Mouse (Mus musculus): Measurements from ENCODE around the gene Fbxo42. TPM values are rescaled to one million over a fixed set of nuclear protein-coding genes. Genes with fewer than 3 reads are reported as not detected.
"Not testable (repeated sequence)": the region's sequence is repeated elsewhere in the genome, so short reads cannot be mapped to it uniquely, and the experiment has no call there.

The Fbxo42 gene
- polyA plus RNA-seq, 1 experiment from 2014 or later: 24.2 TPM

- H3K9me3 ChIP-seq (replicated peaks): no peaks in the 10 kb centered on the region
- under 1% methylated on average over 63 of the region's 63 CpGs for WGBS
- peak; percentile 99 for DNase-seq (ENCODE audit: low spot score)
Measured at GRCm38 (mm10) chr4:141139116-141139970, 8.4 kb upstream of the Fbxo42 start, which contains the start of gene Szrd1. Gene Szrd1 (minus strand): TSS chr4:141139775.

GRCm38 (mm10) chr4:141140354-141140753, 7.4 kb upstream of the Fbxo42 start:
- not testable (repeated sequence) for H3K4me3 ChIP-seq; H3K9me3 ChIP-seq (replicated peaks); DNase-seq (ENCODE audit: low spot score); H3K27me3 ChIP-seq (ENCODE audit: low read depth, poor library complexity, severe bottlenecking); H3K27ac ChIP-seq (replicated peaks)
- Histone ChIP-seq H3K4me1 (peaks cover 33% of the 10 kb centered on the region), H3K36me3 (peaks cover 12% of the 10 kb centered on the region)
- 90% methylated on average over 9 of the region's 9 CpGs for WGBS

More at GRCm38 (mm10) chr4:141139116-141139970, 8.4 kb upstream of the Fbxo42 start, which contains the start of gene Szrd1:
- Histone ChIP-seq H3K4me3 (peak within 1 kb of the TSS; percentile 92), H3K36me3 (peaks cover 16% of the 10 kb centered on the region), H3K27me3 (ENCODE audit: low read depth, poor library complexity, severe bottlenecking) (0 out of 2 replicates have a peak, but pooled peaks cover 5% of the 10 kb centered on the region), H3K27ac (replicated peaks) (peak within 1 kb of the TSS; percentile 97), H3K4me1 (peaks cover 43% of the 10 kb centered on the region)

GRCm38 (mm10) chr4:141140967-141141366, 6.7 kb upstream of the Fbxo42 start:
- DNase-seq (ENCODE audit: low spot score): no peak
- H3K36me3 ChIP-seq: peaks cover 9% of the 10 kb centered on the region
- H3K27ac ChIP-seq (replicated peaks): no peak overlapping the region
- 94% methylated on average over 6 of the region's 6 CpGs for WGBS
- H3K9me3 ChIP-seq (replicated peaks): no peaks in the 10 kb centered on the region
- H3K4me3 ChIP-seq: no peak overlapping the region
- H3K27me3 ChIP-seq (ENCODE audit: low read depth, poor library complexity, severe bottlenecking): 0 out of 2 replicates have a peak, but pooled peaks cover 5% of the 10 kb centered on the region
- peaks cover 27% of the 10 kb centered on the region for H3K4me1 ChIP-seq

GRCm38 (mm10) chr4:141142285-141142811, 5.4 kb upstream of the Fbxo42 start:
- 29% methylated on average over 9 of the region's 9 CpGs for WGBS
- DNase-seq (ENCODE audit: low spot score): peak; percentile 70
- Histone ChIP-seq H3K36me3 (no peaks in the 10 kb centered on the region), H3K27ac (replicated peaks) (no peak overlapping the region), H3K9me3 (replicated peaks) (no peaks in the 10 kb centered on the region), H3K4me3 (no peak overlapping the region), H3K27me3 (ENCODE audit: low read depth, poor library complexity, severe bottlenecking) (0 out of 2 replicates have a peak, but pooled peaks cover 5% of the 10 kb centered on the region), H3K4me1 (peaks cover 18% of the 10 kb centered on the region)

- WGBS: 94% methylated on average over 12 of the region's 16 CpGs
- not testable (repeated sequence) for H3K9me3 ChIP-seq (replicated peaks); H3K27ac ChIP-seq (replicated peaks); H3K36me3 ChIP-seq; H3K27me3 ChIP-seq (ENCODE audit: low read depth, poor library complexity, severe bottlenecking); DNase-seq (ENCODE audit: low spot score); H3K4me3 ChIP-seq
- peaks cover 25% of the 10 kb centered on the region for H3K4me1 ChIP-seq
Measured at GRCm38 (mm10) chr4:141145124-141145523, 2.6 kb upstream of the Fbxo42 start.

GRCm38 (mm10) chr4:141146491-141147033, 1.2 kb upstream of the Fbxo42 start:
- Histone ChIP-seq H3K4me1 (peaks cover 26% of the 10 kb centered on the region), H3K4me3 (no peak overlapping the region), H3K9me3 (replicated peaks) (no peaks in the 10 kb centered on the region), H3K27ac (replicated peaks) (no peak overlapping the region), H3K27me3 (ENCODE audit: low read depth, poor library complexity, severe bottlenecking) (0 out of 2 replicates have a peak, but pooled peaks cover 5% of the 10 kb centered on the region), H3K36me3 (0 out of 2 replicates have a peak, but pooled peaks cover 3% of the 10 kb centered on the region)
- DNase-seq (ENCODE audit: low spot score): no peak
- WGBS: 94% methylated on average over 6 of the region's 6 CpGs

GRCm38 (mm10) chr4:141148009-141148801, 492 bp downstream of the Fbxo42 start:
- Histone ChIP-seq H3K27ac (replicated peaks) (peak overlapping the region; percentile 94), H3K4me1 (peaks cover 26% of the 10 kb centered on the region), H3K27me3 (ENCODE audit: low read depth, poor library complexity, severe bottlenecking) (0 out of 2 replicates have a peak, but pooled peaks cover 5% of the 10 kb centered on the region), H3K4me3 (peak overlapping the region; percentile 98), H3K9me3 (replicated peaks) (no peaks in the 10 kb centered on the region), H3K36me3 (0 out of 2 replicates have a peak, but pooled peaks cover 9% of the 10 kb centered on the region)
- DNase-seq (ENCODE audit: low spot score): no peak
- under 1% methylated on average over 66 of the region's 66 CpGs for WGBS

- 47% methylated on average over 7 of the region's 7 CpGs for WGBS
- no peaks in the 10 kb centered on the region for H3K9me3 ChIP-seq (replicated peaks)
- DNase-seq (ENCODE audit: low spot score): no peak
- peak overlapping the region; percentile 94; the same call in 1 of the 2 replicates for H3K27ac ChIP-seq (replicated peaks)
- peaks cover 32% of the 10 kb centered on the region for H3K4me1 ChIP-seq
- 0 out of 2 replicates have a peak, but pooled peaks cover 2% of the 10 kb centered on the region for H3K27me3 ChIP-seq (ENCODE audit: low read depth, poor library complexity, severe bottlenecking)
- H3K36me3 ChIP-seq: 0 out of 2 replicates have a peak, but pooled peaks cover 9% of the 10 kb centered on the region
- peak overlapping the region; percentile 98 for H3K4me3 ChIP-seq
Measured at GRCm38 (mm10) chr4:141149116-141149515, 1.4 kb downstream of the Fbxo42 start.

GRCm38 (mm10) chr4:141157485-141157884, 9.8 kb downstream of the Fbxo42 start:
- Histone ChIP-seq H3K4me3 (no peak overlapping the region), H3K27me3 (ENCODE audit: low read depth, poor library complexity, severe bottlenecking) (no peaks in the 10 kb centered on the region), H3K36me3 (peaks cover 18% of the 10 kb centered on the region), H3K27ac (replicated peaks) (no peak overlapping the region), H3K9me3 (replicated peaks) (no peaks in the 10 kb centered on the region), H3K4me1 (peaks cover 36% of the 10 kb centered on the region)
- DNase-seq (ENCODE audit: low spot score): no peak
- 82% methylated on average over 4 of the region's 4 CpGs for WGBS

- no peaks in the 10 kb centered on the region for H3K27me3 ChIP-seq (ENCODE audit: low read depth, poor library complexity, severe bottlenecking)
- WGBS: 93% methylated on average over 2 of the region's 2 CpGs
- H3K4me3 ChIP-seq: no peak overlapping the region
- H3K9me3 ChIP-seq (replicated peaks): peaks cover under 1% of the 10 kb centered on the region; the same call in 1 of the 2 replicates
- DNase-seq (ENCODE audit: low spot score): no peak
- peaks cover 35% of the 10 kb centered on the region for H3K4me1 ChIP-seq
- no peak overlapping the region for H3K27ac ChIP-seq (replicated peaks)
- H3K36me3 ChIP-seq: peaks cover 22% of the 10 kb centered on the region
Measured at GRCm38 (mm10) chr4:141158609-141159008, 10.9 kb downstream of the Fbxo42 start.

GRCm38 (mm10) chr4:141159093-141159492, 11.4 kb downstream of the Fbxo42 start:
- Histone ChIP-seq H3K9me3 (replicated peaks) (peaks cover 5% of the 10 kb centered on the region; the same call in 1 of the 2 replicates), H3K4me1 (peaks cover 30% of the 10 kb centered on the region), H3K27ac (replicated peaks) (no peak overlapping the region), H3K36me3 (peaks cover 27% of the 10 kb centered on the region), H3K4me3 (no peak overlapping the region), H3K27me3 (ENCODE audit: low read depth, poor library complexity, severe bottlenecking) (no peaks in the 10 kb centered on the region)
- DNase-seq (ENCODE audit: low spot score): no peak
- WGBS: 66% methylated on average over 11 of the region's 11 CpGs

GRCm38 (mm10) chr4:141159666-141160065, 12.0 kb downstream of the Fbxo42 start:
- no peak for DNase-seq (ENCODE audit: low spot score)
- 89% methylated on average over 5 of the region's 5 CpGs for WGBS
- peaks cover 27% of the 10 kb centered on the region for H3K4me1 ChIP-seq

More at GRCm38 (mm10) chr4:141159666-141160065, 12.0 kb downstream of the Fbxo42 start:
- peaks cover 31% of the 10 kb centered on the region for H3K36me3 ChIP-seq
- no peak overlapping the region for H3K27ac ChIP-seq (replicated peaks)
- H3K4me3 ChIP-seq: no peak overlapping the region
- no peaks in the 10 kb centered on the region for H3K27me3 ChIP-seq (ENCODE audit: low read depth, poor library complexity, severe bottlenecking)
- H3K9me3 ChIP-seq (replicated peaks): peaks cover 9% of the 10 kb centered on the region; the same call in 1 of the 2 replicates
